13 mouse cellular contexts compared by ENCODE assay signal in genomic region chr3:102357062-102357610, GRCm38 (mm10).
"Had no signal": no experiment of that assay in that cellular context is flagged by ENCODE, and none has a peak within 500 bp of the region (broad histone marks: within the 10 kb centered on the region; RNA-seq: fewer than 3 reads in every experiment).

No protein-coding gene starts in this region.

- H3K27me3 ChIP-seq: limb, embryonic 15.5 days; liver, embryonic 12.5 days; lung, embryonic 15.5 days; megakaryocyte, embryonic 14.5 days; stomach, embryonic 15.5 days had no signal

- H3K27ac ChIP-seq: left cerebral cortex, adult 2 months; limb, embryonic 15.5 days; liver, embryonic 12.5 days; lung, embryonic 15.5 days; macrophage; midbrain, embryonic 12.5 days; stomach, embryonic 15.5 days had no signal

- ATAC-seq: liver, embryonic 12.5 days; midbrain, embryonic 16.5 days had no signal

- DNase-seq: kidney, postnatal 25 days; lung, postnatal 14 days; right cerebral cortex, postnatal 14 days; thymus, postnatal 4 days had no signal

- H3K9ac ChIP-seq: limb, embryonic 15.5 days; liver, embryonic 12.5 days; lung, embryonic 15.5 days; midbrain, embryonic 12.5 days; stomach, embryonic 15.5 days had no signal

- H3K9me3 ChIP-seq: limb, embryonic 15.5 days; liver, embryonic 12.5 days; lung, embryonic 15.5 days; midbrain, embryonic 12.5 days; stomach, embryonic 15.5 days had no signal

- H3K4me1 ChIP-seq: limb, embryonic 15.5 days; liver, embryonic 12.5 days; lung, embryonic 15.5 days; megakaryocyte, embryonic 14.5 days; midbrain, embryonic 12.5 days; stomach, embryonic 15.5 days had no signal

- H3K4me3 ChIP-seq: left cerebral cortex, adult 2 months; limb, embryonic 15.5 days; liver, embryonic 12.5 days; lung, embryonic 15.5 days; megakaryocyte, embryonic 14.5 days; midbrain, embryonic 12.5 days; stomach, embryonic 15.5 days had no signal

- H3K36me3 ChIP-seq: limb, embryonic 15.5 days; liver, embryonic 12.5 days; lung, embryonic 15.5 days; midbrain, embryonic 12.5 days; stomach, embryonic 15.5 days had no signal

- H3K4me2 ChIP-seq: limb, embryonic 15.5 days; liver, embryonic 12.5 days; lung, embryonic 15.5 days; midbrain, embryonic 12.5 days; stomach, embryonic 15.5 days had no signal
